Mouse (Mus musculus): ENCODE measurements around the gene Sept1.

GRCm38 (mm10) chr7:127253821-127254769 is 21.2 kb upstream of the Sept1 start:
- TF ChIP-seq TAL1 (conservative IDR thresholded peaks at IDR 0.05; ENCODE audit: low read depth, low read length) (no peak), CTCF (IDR thresholded peaks at IDR 0.05; ENCODE audit: low read depth, low read length) (no peak)

Data from G1E (cell line).